Mouse (Mus musculus) left cerebral cortex, adult 2 months (tissue): ENCODE results near the gene Ctcf. TPM values are rescaled to one million over a fixed set of nuclear protein-coding genes. Genes with fewer than 3 reads are reported as not detected.

Experiments used
- DNase-seq, 2 experiments: peaks; one replicate each; pipeline ENCODE4 v3.0.0; 2021 to 2022; ENCODE audit warnings: low spot score in 2 of 2, mixed read lengths in 1 of 2; ENCODE audit errors: extremely low spot score in 1 of 2
- H3K27ac ChIP-seq: fragments of 200-600 bp; 2 replicates; pipeline ENCODE4 v1.8.1; 2022
- H3K4me3 ChIP-seq: fragments of 200-600 bp; 2 replicates; pipeline ENCODE4 v1.8.1; 2022
- CTCF ChIP-seq: fragments of 200-600 bp; IDR thresholded peaks from 2 replicates; pipeline ENCODE4 v1.8.1; 2022; ENCODE audit warnings: antibody characterized with exemption, mild to moderate bottlenecking, moderate library complexity
- intact Hi-C: fragments of 180-260 bp; cut with DNase I; formaldehyde crosslinking; loops from one replicate; pipeline ENCODE4 v1.15.1; 2025
- total RNA-seq, 2 experiments: library from RNA; stranded (reverse); gene quantifications; 2 replicates each; pipeline ENCODE4 v1.2.3; 2021

Ctcf gene
- total RNA-seq, 2 experiments from 2014 or later, result 67.4 to 70.2 TPM

- no peak for TF ChIP-seq CTCF
- no peak for DNase-seq
- intact Hi-C loops, result no loop called here
- peak overlapping the region; percentile 95 for H3K27ac ChIP-seq
- H3K4me3 ChIP-seq, result peak overlapping the region; percentile 55
Measured at GRCm38 (mm10) chr8:105695080-105695780, 58.9 kb downstream of the Ctcf start.

GRCm38 (mm10) chr8:105697196-105697780 lies 60.9 kb downstream of the Ctcf start:
- H3K4me3 ChIP-seq, result no peak overlapping the region
- no peak overlapping the region for H3K27ac ChIP-seq
- intact Hi-C loops, result no loop called here
- no peak for TF ChIP-seq CTCF
- no peak for DNase-seq

- Histone ChIP-seq H3K27ac (no peak overlapping the region), H3K4me3 (no peak overlapping the region)
- intact Hi-C loops, result no loop called here
- no peak for DNase-seq
- TF ChIP-seq CTCF, result no peak
Measured at GRCm38 (mm10) chr8:105698734-105699133, 62.4 kb downstream of the Ctcf start.

- intact Hi-C loops, result loop anchor here (2.0 kb wide), 1 partner anchor 77 kb away; no protein-coding TSS in a partner anchor
- Histone ChIP-seq H3K4me3 (peak overlapping the region; percentile 64), H3K27ac (peak overlapping the region; percentile 95; the same call in 1 of the 2 replicates)
- no peak for TF ChIP-seq CTCF
- DNase-seq, result no peak
Measured at GRCm38 (mm10) chr8:105699488-105700215, 63.3 kb downstream of the Ctcf start.

GRCm38 (mm10) chr8:105700566-105700965 lies 64.2 kb downstream of the Ctcf start:
- no peak for TF ChIP-seq CTCF
- intact Hi-C loops, result loop anchor here (2.0 kb wide), 1 partner anchor 78 kb away; no protein-coding TSS in a partner anchor

GRCm38 (mm10) chr8:105700966-105701824 lies 64.8 kb downstream of the Ctcf start, which contains the start of the genes Acd and Pard6a:
Gene Acd, minus strand, starts transcription at chr8:105701102.
Gene Pard6a, plus strand, starts transcription at chr8:105701148.
- Histone ChIP-seq H3K27ac (peak within 1 kb of the TSS; percentile 95), H3K4me3 (peak within 1 kb of the TSS; percentile 64)
- intact Hi-C loops, result loop anchor here (1.0 to 2.0 kb wide), 2 partner anchors 65 to 78 kb away; partner anchors contain the start of gene Ctcf
- peak; percentile 94 to 95 for DNase-seq
- no peak; the same call in 1 of the 2 replicates for TF ChIP-seq CTCF

More at GRCm38 (mm10) chr8:105700566-105700965, 64.2 kb downstream of the Ctcf start:
- H3K27ac ChIP-seq, result peak overlapping the region; percentile 95
- DNase-seq, result peak; percentile 56 to 61
- peak overlapping the region; percentile 64 for H3K4me3 ChIP-seq

GRCm38 (mm10) chr8:105702001-105702401 lies 65.6 kb downstream of the Ctcf start:
- H3K4me3 ChIP-seq, result peak overlapping the region; percentile 64
- peak overlapping the region; percentile 95 for H3K27ac ChIP-seq
- intact Hi-C loops, result no loop called here
- no peak for DNase-seq
- no peak for TF ChIP-seq CTCF

GRCm38 (mm10) chr8:105702731-105703415 lies 66.5 kb downstream of the Ctcf start:
- intact Hi-C loops, result no loop called here
- Histone ChIP-seq H3K27ac (no peak overlapping the region), H3K4me3 (no peak overlapping the region)
- TF ChIP-seq CTCF, result no peak
- no peak for DNase-seq

GRCm38 (mm10) chr8:105704146-105704812 lies 67.9 kb downstream of the Ctcf start:
- DNase-seq, result no peak
- Histone ChIP-seq H3K4me3 (no peak overlapping the region), H3K27ac (no peak overlapping the region)
- intact Hi-C loops, result no loop called here
- no peak for TF ChIP-seq CTCF

GRCm38 (mm10) chr8:105704955-105705354 lies 68.6 kb downstream of the Ctcf start:
- Histone ChIP-seq H3K4me3 (no peak overlapping the region), H3K27ac (no peak overlapping the region)
- DNase-seq, result no peak
- no peak for TF ChIP-seq CTCF
- intact Hi-C loops, result no loop called here
